Mouse (Mus musculus) left cerebral cortex, adult 2 months (tissue): ENCODE measurements around the gene Arfip1. TPM values are rescaled to one million over a fixed set of nuclear protein-coding genes. Genes with fewer than 3 reads are reported as not detected.
"Not testable (repeated sequence)": the region's sequence is repeated elsewhere in the genome, so short reads cannot be mapped to it uniquely, and the experiment has no call there.

Experiments
- DNase-seq, 2 experiments: peaks; one replicate each; pipeline ENCODE4 v3.0.0; 2021 to 2022; ENCODE audit warnings: low spot score in 2 of 2, mixed read lengths in 1 of 2; ENCODE audit errors: extremely low spot score in 1 of 2
- H3K27ac ChIP-seq: fragments of 200-600 bp; 2 replicates; pipeline ENCODE4 v1.8.1; 2022
- H3K4me3 ChIP-seq: fragments of 200-600 bp; 2 replicates; pipeline ENCODE4 v1.8.1; 2022
- CTCF ChIP-seq: fragments of 200-600 bp; IDR thresholded peaks from 2 replicates; pipeline ENCODE4 v1.8.1; 2022; ENCODE audit warnings: antibody characterized with exemption, mild to moderate bottlenecking, moderate library complexity
- intact Hi-C: fragments of 180-260 bp; cut with DNase I; formaldehyde crosslinking; loops from one replicate; pipeline ENCODE4 v1.15.1; 2025
- total RNA-seq, 2 experiments: library from RNA; stranded (reverse); gene quantifications; 2 replicates each; pipeline ENCODE4 v1.2.3; 2021

Gene Arfip1
- total RNA-seq, 2 experiments from 2014 or later: 15.3 to 16.0 TPM

DNA sequence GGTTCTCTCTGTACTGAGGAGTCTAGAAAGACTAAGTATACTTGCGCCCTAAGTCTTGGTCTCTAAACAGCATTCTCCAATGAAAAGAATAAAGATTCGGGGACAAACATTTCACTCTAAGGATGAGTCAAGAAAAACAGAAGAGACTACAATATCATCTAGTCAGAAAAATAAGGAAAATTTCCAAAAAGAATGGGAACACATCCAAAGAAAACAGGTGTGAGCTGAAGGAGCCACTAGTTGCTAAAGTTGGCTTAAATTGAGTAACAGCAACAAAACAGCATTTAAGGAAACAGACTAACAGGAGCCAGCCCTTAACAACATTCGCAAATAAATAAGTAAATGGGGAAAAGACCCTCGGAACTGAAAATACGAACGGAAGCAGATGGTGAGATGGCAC, 13.9 kb downstream of the Arfip1 start:
- intact Hi-C loops: no loop called here
- H3K4me3 ChIP-seq: no peak overlapping the region
- no peak overlapping the region for H3K27ac ChIP-seq
- DNase-seq: no peak
- TF ChIP-seq CTCF: no peak

DNA sequence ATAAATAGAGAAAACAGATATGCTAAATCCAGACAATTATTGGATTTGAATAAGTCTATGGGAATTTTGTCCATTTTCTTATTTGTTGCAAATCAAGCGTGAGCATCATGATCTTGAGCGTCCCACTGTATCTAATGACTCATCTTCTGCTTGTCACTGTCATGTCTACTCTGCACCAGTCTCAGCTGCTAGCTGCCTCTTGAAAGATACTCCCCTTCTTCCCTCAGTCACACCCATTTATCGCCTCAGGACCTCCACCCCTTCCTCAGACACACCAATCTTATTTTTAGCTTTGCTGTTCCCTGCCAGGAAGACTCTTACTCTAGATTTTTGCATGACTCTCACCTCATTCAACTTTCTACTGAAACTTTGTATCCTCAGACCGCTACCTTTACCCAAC, 19.0 kb downstream of the Arfip1 start:
- no peak for TF ChIP-seq CTCF
- no peak overlapping the region for H3K4me3 ChIP-seq
- no peak overlapping the region for H3K27ac ChIP-seq
- intact Hi-C loops: no loop called here
- no peak for DNase-seq

DNA sequence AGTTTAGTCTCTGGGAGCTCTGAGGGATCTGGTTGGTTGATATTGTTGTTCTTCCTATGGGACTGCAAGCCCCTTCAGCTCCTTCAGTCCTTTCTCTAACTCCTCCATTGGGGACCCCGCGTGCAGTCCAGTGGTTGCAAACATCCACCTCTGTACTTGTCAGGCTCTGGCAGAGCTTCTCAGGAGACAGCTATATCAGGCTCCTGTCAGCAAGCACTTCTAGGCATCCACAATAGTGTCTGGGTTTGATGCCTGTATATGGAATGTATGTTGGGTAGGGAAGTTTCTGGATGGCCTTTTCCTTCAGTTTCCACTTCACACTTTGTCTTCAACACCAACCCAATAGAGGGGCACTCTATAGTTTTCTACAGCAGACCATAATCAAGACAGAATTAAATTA, 19.5 kb downstream of the Arfip1 start:
- H3K27ac ChIP-seq, H3K4me3 ChIP-seq, DNase-seq, intact Hi-C loops: not testable (repeated sequence)

DNA sequence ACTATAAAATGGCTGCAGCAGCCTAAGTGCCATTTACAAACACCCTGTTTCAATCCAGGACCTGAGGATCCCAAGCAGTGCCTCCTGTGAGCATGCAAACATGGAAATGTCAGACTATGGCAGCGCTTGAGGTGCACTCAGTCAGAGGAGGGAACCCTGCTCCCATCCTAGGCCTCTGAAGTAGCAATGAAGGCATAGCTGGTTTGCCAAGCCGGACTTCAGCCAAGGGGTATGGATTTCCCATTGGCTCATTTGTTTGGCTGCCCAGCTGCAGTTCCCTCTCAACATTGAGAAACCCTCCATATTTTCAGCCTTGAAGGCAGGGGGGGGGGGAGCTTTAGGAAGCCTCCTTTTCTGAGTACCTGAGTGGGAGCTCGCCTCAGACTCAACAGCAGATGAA, 24.1 kb downstream of the Arfip1 start:
- DNase-seq: no peak
- Histone ChIP-seq H3K4me3 (no peak overlapping the region), H3K27ac (no peak overlapping the region)
- intact Hi-C loops: no loop called here
- no peak for TF ChIP-seq CTCF

DNA sequence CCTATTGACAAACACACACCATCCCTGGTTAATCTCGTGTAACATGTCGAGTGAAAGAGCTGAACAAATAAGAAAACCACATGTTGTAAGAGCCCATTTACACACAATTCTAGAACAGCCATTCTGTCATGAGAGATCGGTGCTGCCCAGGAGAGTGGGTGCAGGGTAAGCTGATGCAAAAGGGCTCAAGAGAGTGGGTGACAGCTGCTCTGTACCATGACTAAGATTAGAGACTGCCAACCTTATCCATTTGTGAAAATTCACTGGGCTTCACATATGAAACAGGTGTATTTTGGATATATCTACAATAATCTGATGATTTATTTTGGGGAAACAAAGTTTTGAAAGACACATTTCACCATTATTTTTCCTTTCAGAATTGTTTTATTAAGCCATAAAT, 26.6 kb downstream of the Arfip1 start:
- H3K27ac ChIP-seq: no peak overlapping the region
- H3K4me3 ChIP-seq: no peak overlapping the region
- intact Hi-C loops: no loop called here
- DNase-seq: no peak
- TF ChIP-seq CTCF: no peak

DNA sequence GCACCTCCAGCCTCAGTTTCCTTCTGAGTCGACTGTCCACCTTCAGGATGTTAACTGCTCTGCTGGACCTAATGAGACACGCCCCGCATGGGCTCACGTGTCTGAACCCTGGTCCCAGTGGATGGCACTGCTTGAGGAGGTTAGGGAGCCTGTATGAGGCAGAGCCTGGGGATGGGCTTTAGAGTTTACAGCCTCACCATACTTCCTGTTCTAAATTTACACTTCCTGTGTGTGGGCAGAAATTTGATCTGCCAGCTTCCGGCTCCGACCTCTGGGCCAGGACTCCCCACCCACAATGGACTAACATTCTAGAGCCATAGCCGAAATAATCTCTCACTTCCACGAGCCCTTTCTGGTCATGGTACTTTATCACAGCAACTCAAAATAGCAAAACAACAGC, 35.2 kb downstream of the Arfip1 start:
- intact Hi-C loops: no loop called here
- no peak for DNase-seq
- TF ChIP-seq CTCF: no peak
- no peak overlapping the region for H3K4me3 ChIP-seq
- H3K27ac ChIP-seq: no peak overlapping the region

DNA sequence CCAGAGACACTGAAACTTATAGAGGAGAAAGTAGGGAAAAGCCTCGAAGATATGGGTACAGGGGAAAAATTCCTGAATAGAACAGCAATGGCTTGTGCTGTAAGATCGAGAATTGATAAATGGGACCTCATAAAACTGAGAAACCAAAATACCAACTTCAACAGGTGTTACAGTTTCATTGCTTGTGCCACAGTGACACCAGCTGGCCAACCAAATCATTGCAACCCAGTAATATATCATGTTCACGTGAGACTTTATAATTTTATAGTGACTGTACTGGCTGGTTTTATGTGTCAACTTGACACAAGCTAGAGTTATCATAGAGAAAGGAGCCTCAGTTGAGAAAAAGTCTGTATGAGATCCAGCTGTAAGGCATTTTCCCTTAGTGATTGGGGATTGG, 40.0 kb downstream of the Arfip1 start:
- peak; percentile 79 for TF ChIP-seq CTCF
- not testable (repeated sequence) for H3K4me3 ChIP-seq, H3K27ac ChIP-seq
- intact Hi-C loops: loop anchor here (1.0 to 5.0 kb wide), 4 partner anchors 197 to 360 kb away; no protein-coding TSS in a partner anchor
- peak; percentile 36 to 66 for DNase-seq

DNA sequence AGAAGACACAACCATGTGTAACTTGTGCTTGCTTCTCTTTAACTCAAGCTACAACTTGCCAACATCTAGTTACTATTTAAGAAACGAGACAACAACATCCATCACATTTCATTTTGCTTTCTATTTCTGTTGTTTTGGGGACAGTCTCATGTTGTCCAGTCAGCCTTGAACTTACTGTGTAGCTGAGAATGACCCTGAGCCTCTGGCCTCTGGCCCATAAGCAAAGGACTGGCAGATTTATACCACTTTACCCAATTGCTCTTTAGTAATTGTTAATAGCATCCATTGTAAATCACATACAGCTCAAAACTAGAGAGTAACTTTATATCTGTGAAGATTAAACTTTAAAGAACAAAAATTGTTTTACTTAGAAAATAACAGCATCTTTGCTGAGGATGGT, 40.5 kb downstream of the Arfip1 start:
- no peak for DNase-seq
- intact Hi-C loops: loop anchor here (1.0 to 5.0 kb wide), 4 partner anchors 197 to 360 kb away; no protein-coding TSS in a partner anchor
- H3K4me3 ChIP-seq: no peak overlapping the region

DNA sequence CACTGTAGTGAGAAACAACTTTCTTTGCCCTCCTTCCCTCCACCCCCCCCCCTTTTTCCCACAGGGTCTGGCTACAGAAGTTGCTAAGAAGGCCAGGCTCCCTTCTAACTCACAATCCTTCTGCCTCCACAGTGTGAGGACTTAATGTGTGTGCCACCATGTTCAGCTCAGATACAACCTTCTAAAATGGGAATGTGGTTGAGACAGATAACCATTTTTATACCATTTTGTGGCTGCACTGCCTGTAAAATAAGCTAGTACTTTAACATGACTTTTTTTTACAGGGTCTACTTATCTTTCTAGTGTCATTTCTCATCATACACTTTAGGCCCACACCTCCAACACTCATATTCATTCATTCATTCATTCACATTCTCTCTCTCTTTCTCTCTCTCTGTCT, 41.8 kb downstream of the Arfip1 start:
- H3K27ac ChIP-seq: no peak overlapping the region
- no peak for TF ChIP-seq CTCF
- no peak for DNase-seq
- intact Hi-C loops: loop anchor here (5.0 kb wide), 2 partner anchors 208 to 358 kb away; no protein-coding TSS in a partner anchor
- H3K4me3 ChIP-seq: no peak overlapping the region

More for the DNA sequence above, 40.5 kb downstream of the Arfip1 start:
- H3K27ac ChIP-seq: no peak overlapping the region
- no peak for TF ChIP-seq CTCF

DNA sequence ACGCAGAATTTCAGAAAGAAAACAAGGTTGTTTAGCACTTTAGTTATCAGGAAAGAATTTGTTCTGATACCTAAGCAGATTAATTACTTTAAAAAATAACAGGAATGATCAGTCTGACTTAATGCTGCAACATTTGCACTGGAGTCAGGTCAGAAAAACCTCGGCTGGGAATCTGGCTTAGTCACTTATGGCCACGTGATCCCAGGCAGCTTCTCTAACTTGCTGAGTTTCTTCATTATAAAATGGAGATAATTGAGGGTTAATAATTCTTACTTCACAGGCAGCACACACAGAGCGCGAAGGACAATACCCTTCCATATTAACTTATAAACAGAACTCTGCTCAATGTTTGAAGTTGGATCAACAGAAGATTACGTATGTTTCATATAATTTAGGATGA, 45.4 kb downstream of the Arfip1 start:
- no peak for DNase-seq
- intact Hi-C loops: no loop called here
- no peak for TF ChIP-seq CTCF
- Histone ChIP-seq H3K4me3 (no peak overlapping the region), H3K27ac (no peak overlapping the region)

DNA sequence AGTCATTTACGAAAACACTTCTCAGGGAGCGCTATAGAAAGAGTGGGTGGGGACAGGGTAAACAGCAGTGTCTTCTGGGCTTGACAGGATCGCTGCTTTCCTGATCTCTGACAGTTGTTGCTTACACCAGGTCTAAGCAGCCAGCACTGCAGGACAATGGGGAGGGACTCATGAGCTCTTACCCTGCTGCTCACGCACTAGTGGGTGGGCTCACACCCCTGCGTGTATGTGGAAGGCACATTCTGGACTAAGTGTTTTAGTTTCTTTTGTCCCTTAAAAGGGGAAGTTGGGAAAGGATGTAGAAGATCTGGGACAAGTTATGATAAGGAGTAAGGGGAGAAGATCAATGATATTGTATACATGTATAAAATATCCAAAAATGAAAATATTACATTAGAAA, 49.2 kb downstream of the Arfip1 start:
- Histone ChIP-seq H3K27ac (no peak overlapping the region), H3K4me3 (no peak overlapping the region)
- DNase-seq: no peak
- no peak for TF ChIP-seq CTCF
- intact Hi-C loops: no loop called here

DNA sequence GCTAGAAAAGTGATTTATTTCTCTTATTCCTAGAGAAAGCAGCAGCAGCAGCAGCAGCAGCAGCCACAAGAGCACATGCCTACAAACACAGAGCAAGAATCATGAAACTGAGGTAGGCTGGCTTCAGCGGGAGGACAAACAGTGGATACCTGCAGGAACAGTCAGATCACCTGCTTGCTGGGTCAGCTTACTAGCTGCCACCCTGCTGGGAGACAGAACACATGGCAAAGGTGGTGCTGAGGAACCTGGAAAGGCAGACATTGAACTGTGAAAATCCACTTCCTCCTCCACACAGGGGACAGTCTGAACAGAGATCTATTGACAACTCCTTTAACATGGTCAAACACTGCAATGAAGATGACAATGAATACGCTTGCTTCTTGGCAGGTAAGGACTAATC, 53.4 kb downstream of the Arfip1 start:
- intact Hi-C loops: no loop called here
- Histone ChIP-seq H3K27ac (no peak overlapping the region), H3K4me3 (no peak overlapping the region)
- TF ChIP-seq CTCF: no peak
- DNase-seq: no peak

DNA sequence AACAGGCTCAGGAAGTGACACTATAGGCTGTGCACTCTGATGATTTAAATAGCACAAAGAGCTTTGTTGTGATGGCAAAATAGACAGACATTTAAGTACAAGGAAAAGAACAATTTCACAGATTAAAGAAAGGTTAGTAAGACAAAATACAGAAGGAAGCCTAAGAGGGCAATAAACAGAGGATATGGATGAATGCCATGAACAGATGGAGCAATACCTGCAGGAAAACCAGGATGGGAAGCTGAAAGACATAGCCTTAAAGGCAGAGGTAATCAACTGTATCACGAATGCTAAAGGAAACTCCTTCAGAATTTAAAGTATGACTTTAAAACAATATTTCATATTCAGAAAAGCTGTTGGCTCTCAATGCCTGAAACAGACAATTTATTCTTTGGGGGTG, 57.5 kb downstream of the Arfip1 start:
- no peak for DNase-seq
- intact Hi-C loops: no loop called here
- H3K27ac ChIP-seq: no peak overlapping the region

DNA sequence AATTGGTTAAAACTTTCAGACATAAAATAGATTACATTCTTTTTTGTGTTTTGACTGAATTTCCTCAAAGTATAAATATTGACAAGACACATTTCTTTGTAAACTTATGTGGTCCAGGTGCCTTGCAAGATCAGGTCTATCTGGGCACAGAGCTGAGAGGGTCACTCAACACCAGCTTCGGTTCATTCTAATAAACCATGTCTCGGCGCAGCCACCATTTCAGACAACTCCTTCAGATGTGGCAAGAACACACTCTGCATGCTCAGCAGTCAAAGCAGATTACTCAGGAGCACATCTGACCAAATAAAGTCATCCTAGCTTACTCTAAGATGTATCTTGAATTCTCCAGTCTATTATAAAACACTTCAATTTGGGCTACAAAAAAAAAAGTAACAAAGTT, 66.3 kb downstream of the Arfip1 start:
- DNase-seq: no peak
- Histone ChIP-seq H3K4me3 (no peak overlapping the region), H3K27ac (no peak overlapping the region)
- no peak for TF ChIP-seq CTCF
- intact Hi-C loops: no loop called here

More for the DNA sequence above, 57.5 kb downstream of the Arfip1 start:
- no peak for TF ChIP-seq CTCF
- H3K4me3 ChIP-seq: no peak overlapping the region
